Mouse (Mus musculus) heart, adult 2 months (tissue): Measurements from ENCODE around the gene Xrra1.
A peak's percentile ranks its signal among the peaks of the same experiment; 100 is the strongest.

Experiments
- CTCF ChIP-seq: fragments of 200-600 bp; IDR thresholded peaks from 2 replicates; pipeline ENCODE4 v1.8.1; 2022; ENCODE audit warnings: antibody characterized with exemption, mild to moderate bottlenecking, moderate library complexity
- POLR2A ChIP-seq: fragments of 200-500 bp; IDR thresholded peaks from 2 replicates; pipeline ENCODE4 v1.6.1; 2011; ENCODE audit warnings: mild to moderate bottlenecking, low read depth, low read length, control low read depth; ENCODE audit not compliant: insufficient read depth

DNA sequence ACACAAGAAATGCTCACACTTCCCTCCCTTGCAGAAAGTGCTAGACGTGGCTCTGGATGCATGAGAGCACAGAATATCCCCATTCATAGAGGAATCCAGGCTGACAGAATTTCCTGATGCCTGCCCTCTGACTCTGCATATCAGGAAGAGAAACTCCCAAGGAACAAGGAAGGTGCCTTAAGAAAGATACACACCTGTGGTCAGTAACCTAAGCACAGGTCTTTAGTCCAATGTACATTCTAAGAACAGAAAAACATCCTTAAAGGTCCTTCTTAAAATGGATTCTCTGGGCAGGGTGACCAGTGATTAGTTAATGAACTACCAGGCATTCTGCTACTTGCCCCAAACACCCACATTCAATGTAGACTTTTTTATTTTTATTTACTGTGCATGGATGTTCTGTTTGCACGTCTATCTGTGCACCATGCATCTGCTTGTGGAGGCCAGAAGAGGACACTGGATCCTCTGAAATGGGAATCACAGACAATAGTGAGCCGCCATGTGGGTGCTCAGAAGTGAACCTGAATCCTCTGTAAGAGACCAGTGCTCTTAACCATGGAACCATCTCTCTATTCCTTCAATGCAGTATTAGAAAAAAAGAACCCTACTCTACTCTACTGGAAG, 104.4 kb downstream of the Xrra1 start:
- TF ChIP-seq CTCF (no peak), POLR2A (0 out of 2 replicates have a peak, but pooled peaks have one; percentile 29)
